Mouse (Mus musculus) retina, embryonic 14.5 days (tissue): ENCODE results near the gene Nova2.

ENCODE experiments used
- DNase-seq: peaks from one replicate; pipeline ENCODE4 v3.0.0-alpha.2; 2015; ENCODE audit warnings: low spot score

Nova2 gene

GRCm38 (mm10) chr7:18925162-18925938 is at the start of gene Nova2:
TSS of gene Nova2 (plus strand) at chr7:18925888.
- peak; percentile 96 for DNase-seq

- DNase-seq = no peak
These were observed 47.0 kb upstream of the Nova2 start for GRCm38 (mm10) chr7:18878691-18879090.

- no peak for DNase-seq
These were observed 41.5 kb upstream of the Nova2 start for GRCm38 (mm10) chr7:18883991-18884744.

GRCm38 (mm10) chr7:18884745-18885422 is 40.8 kb upstream of the Nova2 start:
- DNase-seq = no peak

- no peak for DNase-seq
These were observed 38.7 kb upstream of the Nova2 start for GRCm38 (mm10) chr7:18886963-18887362.

GRCm38 (mm10) chr7:18890848-18891247 is 34.8 kb upstream of the Nova2 start:
- DNase-seq = no peak

- peak; percentile 96 for DNase-seq
These were observed 33.7 kb upstream of the Nova2 start for GRCm38 (mm10) chr7:18891872-18892599.

- no peak for DNase-seq
These were observed 32.7 kb upstream of the Nova2 start for GRCm38 (mm10) chr7:18893009-18893408.

GRCm38 (mm10) chr7:18893651-18894430 is 31.8 kb upstream of the Nova2 start:
- DNase-seq = peak; percentile 59

GRCm38 (mm10) chr7:18896536-18896935 is 29.2 kb upstream of the Nova2 start:
- peak; percentile 69 for DNase-seq

- no peak for DNase-seq
These were observed 25.2 kb upstream of the Nova2 start for GRCm38 (mm10) chr7:18900513-18900912.

GRCm38 (mm10) chr7:18902486-18902885 is 23.2 kb upstream of the Nova2 start:
- no peak for DNase-seq

GRCm38 (mm10) chr7:18904971-18905370 is 20.7 kb upstream of the Nova2 start:
- DNase-seq = no peak

- DNase-seq = no peak
These were observed 15.9 kb upstream of the Nova2 start for GRCm38 (mm10) chr7:18909797-18910196.

GRCm38 (mm10) chr7:18910241-18910831 is 15.4 kb upstream of the Nova2 start, which contains the start of gene Ccdc61:
TSS of gene Ccdc61 (minus strand) at chr7:18910415.
- peak; percentile 100 for DNase-seq

- no peak for DNase-seq
These were observed 9.4 kb upstream of the Nova2 start for GRCm38 (mm10) chr7:18916254-18916653.

GRCm38 (mm10) chr7:18917931-18918330 is 7.8 kb upstream of the Nova2 start:
- DNase-seq = no peak

- peak; percentile 60 for DNase-seq
These were observed 4.6 kb upstream of the Nova2 start for GRCm38 (mm10) chr7:18921069-18921468.

- peak; percentile 42 for DNase-seq
These were observed 2.9 kb upstream of the Nova2 start for GRCm38 (mm10) chr7:18922807-18923206.

GRCm38 (mm10) chr7:18923267-18923666 is 2.4 kb upstream of the Nova2 start:
- no peak for DNase-seq

- DNase-seq = peak; percentile 60
These were observed 1.9 kb upstream of the Nova2 start for GRCm38 (mm10) chr7:18923711-18924191.
